Mouse (Mus musculus) lung, embryonic 14.5 days (tissue): ENCODE data around the gene Lrrc51. TPM values are rescaled to one million over a fixed set of nuclear protein-coding genes. Genes with fewer than 3 reads are reported as not detected.

ENCODE experiments used
- ATAC-seq: fragments of 200-750 bp; cut with Nextera tagmentation; 2 replicates; pipeline ENCODE4 v1.8.0; 2017; ENCODE audit warnings: mild to moderate bottlenecking, moderate TSS enrichment, moderate library complexity; ENCODE audit not compliant: insufficient read depth
- DNase-seq: peaks from one replicate; pipeline ENCODE4 v3.0.0-alpha.2; 2015
- H3K27ac ChIP-seq: fragments of 300-500 bp; sonication (generic); 2 replicates; pipeline ENCODE4 v1.5.1; 2014; ENCODE audit warnings: low read depth, mild to moderate bottlenecking, moderate library complexity
- H3K27me3 ChIP-seq: fragments of 300-500 bp; sonication (generic); 2 replicates; pipeline ENCODE4 v1.6.1; 2014; ENCODE audit warnings: low read length, control low read depth; ENCODE audit not compliant: insufficient read depth
- H3K36me3 ChIP-seq: fragments of 300-500 bp; sonication (generic); 2 replicates; pipeline ENCODE4 v1.6.1; 2014; ENCODE audit warnings: control low read depth; ENCODE audit not compliant: insufficient read depth
- H3K4me1 ChIP-seq: fragments of 300-500 bp; sonication (generic); 2 replicates; pipeline ENCODE4 v1.6.1; 2014; ENCODE audit warnings: antibody characterized with exemption, control low read depth; ENCODE audit not compliant: insufficient read depth
- H3K4me2 ChIP-seq: fragments of 300-500 bp; sonication (generic); 2 replicates; pipeline ENCODE4 v1.6.1; 2014; ENCODE audit warnings: mild to moderate bottlenecking
- H3K4me3 ChIP-seq: fragments of 300-500 bp; sonication (generic); 2 replicates; pipeline ENCODE4 v1.5.1; 2014; ENCODE audit warnings: low read depth, low read length
- H3K9ac ChIP-seq: fragments of 300-500 bp; sonication (generic); 2 replicates; pipeline ENCODE4 v1.6.1; 2014
- H3K9me3 ChIP-seq: fragments of 300-500 bp; sonication (generic); 2 replicates; pipeline ENCODE4 v1.6.1; 2016; ENCODE audit warnings: low read depth, low read length, control low read depth
- CTCF ChIP-seq: IDR thresholded peaks from 2 replicates; pipeline ENCODE4 v1.5.1; 2016; ENCODE audit warnings: antibody characterized with exemption, low read depth
- WGBS: fragments of 180-500 bp; shearing (Covaris S2); extraction: QIAGEN DNeasy Blood & Tissue Kit; methylation state at CpG from one replicate; pipeline ENCODE4 v1.1.7; 2014; 5-methylcytosine and 5-hydroxymethylcytosine counted together
- polyA plus RNA-seq: library from polyadenylated mRNA; unstranded; fragments of >200 nt; fragmentation: Nextera tagmentation; extraction: Ambion mirVana; gene quantifications from 2 replicates; pipeline ENCODE4 v1.2.1, GENCODE M21; 2014

Gene Lrrc51
- polyA plus RNA-seq, 1 experiment from 2014 or later, result 8.3 TPM

DNA sequence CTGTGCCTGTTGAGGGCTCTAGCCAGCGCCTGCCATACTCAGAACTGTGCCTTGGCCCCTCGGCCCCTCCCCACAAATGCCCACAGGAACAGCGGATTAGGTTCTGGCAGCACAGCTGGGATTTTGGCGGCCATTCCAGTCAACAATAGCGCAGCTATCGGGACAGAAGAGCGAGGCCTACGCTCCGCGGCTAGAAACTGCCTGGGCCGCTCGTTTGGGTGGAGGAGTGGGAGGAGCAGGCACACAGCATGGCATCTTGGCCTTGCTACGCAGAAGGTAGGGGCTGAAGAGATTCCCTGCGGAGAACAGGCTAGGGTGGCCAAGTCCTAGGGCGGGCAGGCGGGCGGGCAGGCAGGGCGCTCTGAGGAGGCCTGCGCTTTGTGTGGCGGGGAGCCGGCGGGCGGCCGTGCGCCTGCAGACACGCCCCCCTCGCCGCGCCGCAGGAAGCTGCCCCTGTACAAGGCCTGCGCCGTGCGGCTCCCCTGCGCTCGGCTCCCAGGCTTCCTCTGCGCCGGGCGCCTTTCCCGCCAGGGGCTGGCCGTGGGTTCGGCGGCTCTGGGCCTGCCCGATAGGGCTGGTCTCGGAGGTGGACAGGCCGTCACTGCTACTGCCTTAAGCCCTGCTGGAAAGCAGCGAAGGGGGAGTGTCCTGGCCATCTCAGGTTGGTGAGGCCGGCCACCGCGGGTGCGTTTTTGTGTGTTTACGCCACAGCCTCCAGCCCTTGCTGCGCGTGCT is 36.2 kb upstream of the Lrrc51 start:
- Histone ChIP-seq H3K9ac (peak overlapping the region; percentile 84), H3K27ac (peak overlapping the region; percentile 100), H3K4me3 (peak overlapping the region; percentile 69), H3K9me3 (no peaks in the 10 kb centered on the region), H3K36me3 (no peaks in the 10 kb centered on the region), H3K27me3 (no peaks in the 10 kb centered on the region), H3K4me1 (peaks cover 25% of the 10 kb centered on the region), H3K4me2 (peak overlapping the region; percentile 69)
- no peak for TF ChIP-seq CTCF
- under 1% methylated on average over 53 of the region's 53 CpGs for WGBS
- peak; percentile 91 for DNase-seq
- peak; percentile 90 for ATAC-seq

GRCm38 (mm10) chr7:101968751-101969150 is 35.1 kb upstream of the Lrrc51 start:
- no peak for TF ChIP-seq CTCF
- DNase-seq (no peak), ATAC-seq (no peak)
- no peak overlapping the region for H3K4me3 ChIP-seq
- H3K9ac ChIP-seq, result 0 out of 2 replicates have a peak overlapping the region, but pooled peaks have one; percentile 11
- WGBS, result 52% methylated on average over 2 of the region's 2 CpGs
- H3K4me1 ChIP-seq, result peaks cover 25% of the 10 kb centered on the region
- H3K4me2 ChIP-seq, result peak overlapping the region; percentile 69
- H3K27me3 ChIP-seq, result no peaks in the 10 kb centered on the region
- H3K36me3 ChIP-seq, result no peaks in the 10 kb centered on the region
- peak overlapping the region; percentile 100 for H3K27ac ChIP-seq
- no peaks in the 10 kb centered on the region for H3K9me3 ChIP-seq

GRCm38 (mm10) chr7:101967256-101967655 is 33.6 kb upstream of the Lrrc51 start:
- no peak for ATAC-seq
- Histone ChIP-seq H3K4me3 (no peak overlapping the region), H3K27me3 (no peaks in the 10 kb centered on the region), H3K9me3 (no peaks in the 10 kb centered on the region), H3K4me2 (no peak overlapping the region), H3K4me1 (peaks cover 16% of the 10 kb centered on the region), H3K9ac (no peak overlapping the region), H3K36me3 (no peaks in the 10 kb centered on the region), H3K27ac (peak overlapping the region; percentile 71)
- DNase-seq, result peak; percentile 88
- TF ChIP-seq CTCF, result no peak
- WGBS, result 40% methylated on average over 1 of the region's 1 CpGs

- H3K4me3 ChIP-seq, result no peak overlapping the region
- no peak for TF ChIP-seq CTCF
- WGBS, result 42% methylated on average over 2 of the region's 2 CpGs
- ATAC-seq (no peak), DNase-seq (peak; percentile 32)
- no peak overlapping the region for H3K9ac ChIP-seq
- peaks cover 16% of the 10 kb centered on the region for H3K4me1 ChIP-seq
- H3K9me3 ChIP-seq, result no peaks in the 10 kb centered on the region
- no peak overlapping the region for H3K4me2 ChIP-seq
- no peaks in the 10 kb centered on the region for H3K27me3 ChIP-seq
- H3K36me3 ChIP-seq, result no peaks in the 10 kb centered on the region
- H3K27ac ChIP-seq, result no peak overlapping the region
Measured at GRCm38 (mm10) chr7:101965606-101966005, 31.9 kb upstream of the Lrrc51 start.

GRCm38 (mm10) chr7:101964551-101964950 is 30.9 kb upstream of the Lrrc51 start:
- WGBS, result 81% methylated on average over 4 of the region's 4 CpGs
- peaks cover 16% of the 10 kb centered on the region for H3K4me1 ChIP-seq
- H3K27me3 ChIP-seq, result no peaks in the 10 kb centered on the region
- no peak overlapping the region for H3K27ac ChIP-seq
- no peak for TF ChIP-seq CTCF
- H3K4me3 ChIP-seq, result no peak overlapping the region
- no peak overlapping the region for H3K9ac ChIP-seq
- no peak for DNase-seq
- no peaks in the 10 kb centered on the region for H3K9me3 ChIP-seq
- no peak overlapping the region for H3K4me2 ChIP-seq
- no peaks in the 10 kb centered on the region for H3K36me3 ChIP-seq
- ATAC-seq, result no peak

GRCm38 (mm10) chr7:101963621-101964020 is 29.9 kb upstream of the Lrrc51 start:
- no peaks in the 10 kb centered on the region for H3K36me3 ChIP-seq
- H3K27me3 ChIP-seq, result no peaks in the 10 kb centered on the region
- no peak overlapping the region for H3K27ac ChIP-seq
- no peak overlapping the region for H3K4me3 ChIP-seq
- DNase-seq (no peak), ATAC-seq (no peak)
- no peaks in the 10 kb centered on the region for H3K9me3 ChIP-seq
- no peak overlapping the region for H3K4me2 ChIP-seq
- H3K4me1 ChIP-seq, result peaks cover 12% of the 10 kb centered on the region
- H3K9ac ChIP-seq, result no peak overlapping the region
- WGBS, result 96% methylated on average over 2 of the region's 2 CpGs
- no peak for TF ChIP-seq CTCF

GRCm38 (mm10) chr7:101962829-101963228 is 29.1 kb upstream of the Lrrc51 start:
- no peak for ATAC-seq
- 91% methylated on average over 2 of the region's 2 CpGs for WGBS

More at GRCm38 (mm10) chr7:101962829-101963228, 29.1 kb upstream of the Lrrc51 start:
- Histone ChIP-seq H3K4me2 (no peak overlapping the region), H3K9me3 (no peaks in the 10 kb centered on the region), H3K36me3 (no peaks in the 10 kb centered on the region), H3K9ac (no peak overlapping the region), H3K27me3 (no peaks in the 10 kb centered on the region), H3K4me3 (no peak overlapping the region), H3K27ac (no peak overlapping the region), H3K4me1 (peaks cover 8% of the 10 kb centered on the region; the same call in 1 of the 2 replicates)
- TF ChIP-seq CTCF, result no peak
- no peak for DNase-seq
